Mouse (Mus musculus): ENCODE data around the gene Ewsr1. TPM values are rescaled to one million over a fixed set of nuclear protein-coding genes. Genes with fewer than 3 reads are reported as not detected.

Ewsr1 gene
- 100 to 1,000 TPM; 562 to 608 TPM for total RNA-seq (2023)

GRCm38 (mm10) chr11:5098736-5099542, at the start of gene Ewsr1, which contains the start of gene Rhbdd3:
Ewsr1 (minus strand) TSS chr11:5099266.
Rhbdd3 (plus strand) TSS chr11:5098926.

GRCm38 (mm10) chr11:5065056-5065821, 33.8 kb downstream of the Ewsr1 start, which contains the start of gene Gas2l1:
Gas2l1 (minus strand) TSS chr11:5065327.

GRCm38 (mm10) chr11:5057856-5058641, 41.0 kb downstream of the Ewsr1 start, which contains the start of gene Rasl10a:
Rasl10a (plus strand) TSS chr11:5058128.

Other genes with a start within 250 kb of the Ewsr1 start
- gene Nf2, start 249.7 kb downstream of the Ewsr1 start, total RNA-seq (2023) = 10 to 100 TPM; 53.7 to 57.5 TPM
- gene Nipsnap1, start 225.3 kb downstream of the Ewsr1 start, total RNA-seq (2023) = 10 to 100 TPM; 26.0 to 27.1 TPM
- gene Thoc5, start 203.9 kb downstream of the Ewsr1 start, total RNA-seq (2023) = 10 to 100 TPM; 42.6 to 42.8 TPM
- gene Nefh, start 151.2 kb downstream of the Ewsr1 start, total RNA-seq (2023) = 1 to 10 TPM; 3.3 to 3.5 TPM
- gene Ap1b1, start 112.4 kb downstream of the Ewsr1 start, total RNA-seq (2023) = 10 to 100 TPM; 89.9 to 92.1 TPM
- not detected for gene Rasl10a, start 41.1 kb downstream of the Ewsr1 start, total RNA-seq (2023)
- gene Gas2l1, start 33.9 kb downstream of the Ewsr1 start, total RNA-seq (2023) = under 1 TPM in 1 of 2 experiments, not detected in 1; 0.53 TPM
- 1 to 10 TPM; 4.8 to 6.0 TPM for gene Rhbdd3, start 340 bp downstream of the Ewsr1 start, total RNA-seq (2023)
- gene Emid1, start 53.0 kb upstream of the Ewsr1 start, total RNA-seq (2023) = 1 to 10 TPM; 6.2 to 6.5 TPM
- 10 to 100 TPM; 31.7 to 33.4 TPM for gene Kremen1, start 162.3 kb upstream of the Ewsr1 start, total RNA-seq (2023)

Data from T-cell, adult 66 days (primary cell).